Mouse (Mus musculus) kidney, adult 8-10 months (tissue): ENCODE measurements around the gene Cpsf4l.

Experiments used
- DNase-seq, 2 experiments: peaks; one replicate each; pipeline ENCODE4 v3.0.0; 2022

Gene Cpsf4l

GRCm38 (mm10) chr11:113709731-113710256 lies at the start of gene Cpsf4l:
TSS of gene Cpsf4l (minus strand) at chr11:113710017.
- no peak for DNase-seq

DNA sequence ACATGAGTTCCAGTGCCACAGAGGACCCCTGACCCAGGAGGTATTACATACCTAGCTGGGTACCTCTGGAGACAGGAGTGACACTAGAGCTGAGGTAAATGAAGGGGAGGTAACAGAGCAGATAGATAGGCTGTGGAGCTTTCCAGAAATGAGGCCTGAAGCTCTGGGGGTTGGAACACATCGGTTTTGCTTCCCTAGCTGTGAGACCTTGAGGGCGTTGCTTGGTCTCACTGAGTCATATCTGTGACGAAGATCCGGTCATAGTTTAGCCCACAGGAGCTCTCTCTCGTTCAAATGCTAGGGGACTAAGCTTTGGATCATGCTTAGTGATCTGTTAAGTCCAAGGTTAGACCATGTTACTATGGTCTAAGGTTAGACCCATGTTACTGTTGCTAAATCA lies 49.0 kb upstream of the Cpsf4l start:
- DNase-seq: no peak

DNA sequence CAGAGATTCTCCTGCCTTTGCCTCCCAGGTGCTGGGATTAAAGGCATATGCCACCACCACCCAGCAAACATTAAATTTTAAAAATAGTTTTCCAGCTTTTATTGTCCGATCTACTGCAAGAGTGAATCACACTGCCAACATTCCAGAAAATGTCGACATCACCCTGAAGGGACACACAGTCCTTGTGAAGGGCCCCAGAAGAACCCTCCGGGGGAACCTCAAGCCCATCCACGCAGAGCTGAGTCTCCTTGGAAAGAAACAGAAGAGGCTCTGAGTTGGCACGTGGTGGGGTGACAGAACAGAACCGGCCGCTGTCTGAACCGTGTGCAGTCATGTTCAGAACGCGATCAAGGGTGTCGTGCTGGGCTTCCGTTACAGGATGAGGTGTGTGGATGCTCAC lies 46.8 kb upstream of the Cpsf4l start:
- DNase-seq: no peak

GRCm38 (mm10) chr11:113755878-113756277 lies 46.1 kb upstream of the Cpsf4l start:
- no peak for DNase-seq

DNA sequence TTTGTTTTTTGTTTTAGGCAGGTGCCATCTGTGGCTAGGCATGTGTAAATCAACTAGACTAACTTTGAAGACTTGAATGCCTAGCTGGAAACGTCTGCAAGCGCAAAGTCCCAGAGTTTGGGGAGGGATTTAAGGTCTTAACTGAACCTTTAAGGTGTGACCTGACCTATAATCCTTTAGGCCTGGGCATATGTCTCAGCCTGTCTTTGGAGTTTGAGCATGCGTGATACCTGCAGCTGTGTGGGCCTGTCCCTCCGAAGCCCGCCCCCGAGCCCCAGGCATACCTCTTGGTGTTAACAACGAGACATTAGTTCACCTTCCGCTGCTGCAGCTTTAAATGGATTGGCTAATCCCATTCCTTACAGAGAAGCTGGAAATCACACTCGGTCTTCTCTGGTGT lies 45.0 kb upstream of the Cpsf4l start:
- no peak for DNase-seq

GRCm38 (mm10) chr11:113752685-113753430 lies 43.0 kb upstream of the Cpsf4l start:
- no peak for DNase-seq

DNA sequence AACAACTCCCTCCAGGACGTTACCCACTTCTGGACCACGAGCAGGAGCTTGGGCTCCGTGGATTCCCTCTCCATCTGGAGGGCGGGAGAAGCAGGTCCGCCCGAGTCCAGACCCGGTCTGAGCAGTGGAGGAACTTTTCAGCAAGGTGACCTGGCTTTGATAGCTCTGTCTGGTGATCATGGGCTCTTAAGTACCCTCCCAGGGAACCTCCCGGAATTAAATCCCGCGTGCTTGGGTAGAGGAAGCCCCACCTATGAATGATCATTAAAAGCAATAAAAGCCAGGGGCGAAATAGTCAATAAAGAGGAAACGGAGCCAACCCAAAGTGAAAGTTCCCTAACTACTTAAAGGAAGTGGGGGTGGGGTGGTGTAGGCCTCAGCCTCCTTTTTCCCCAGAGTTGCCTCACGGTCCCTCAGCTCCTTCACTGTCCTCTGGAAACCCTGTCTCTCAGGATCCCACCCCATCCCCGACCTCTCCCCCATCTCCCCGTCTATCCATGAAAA lies 42.4 kb upstream of the Cpsf4l start:
- DNase-seq: no peak

- peak; percentile 70 to 75 for DNase-seq
Observed at GRCm38 (mm10) chr11:113751484-113752084, 41.8 kb upstream of the Cpsf4l start, which contains the start of gene Cdc42ep4. TSS of gene Cdc42ep4 (minus strand) at chr11:113751881.

DNA sequence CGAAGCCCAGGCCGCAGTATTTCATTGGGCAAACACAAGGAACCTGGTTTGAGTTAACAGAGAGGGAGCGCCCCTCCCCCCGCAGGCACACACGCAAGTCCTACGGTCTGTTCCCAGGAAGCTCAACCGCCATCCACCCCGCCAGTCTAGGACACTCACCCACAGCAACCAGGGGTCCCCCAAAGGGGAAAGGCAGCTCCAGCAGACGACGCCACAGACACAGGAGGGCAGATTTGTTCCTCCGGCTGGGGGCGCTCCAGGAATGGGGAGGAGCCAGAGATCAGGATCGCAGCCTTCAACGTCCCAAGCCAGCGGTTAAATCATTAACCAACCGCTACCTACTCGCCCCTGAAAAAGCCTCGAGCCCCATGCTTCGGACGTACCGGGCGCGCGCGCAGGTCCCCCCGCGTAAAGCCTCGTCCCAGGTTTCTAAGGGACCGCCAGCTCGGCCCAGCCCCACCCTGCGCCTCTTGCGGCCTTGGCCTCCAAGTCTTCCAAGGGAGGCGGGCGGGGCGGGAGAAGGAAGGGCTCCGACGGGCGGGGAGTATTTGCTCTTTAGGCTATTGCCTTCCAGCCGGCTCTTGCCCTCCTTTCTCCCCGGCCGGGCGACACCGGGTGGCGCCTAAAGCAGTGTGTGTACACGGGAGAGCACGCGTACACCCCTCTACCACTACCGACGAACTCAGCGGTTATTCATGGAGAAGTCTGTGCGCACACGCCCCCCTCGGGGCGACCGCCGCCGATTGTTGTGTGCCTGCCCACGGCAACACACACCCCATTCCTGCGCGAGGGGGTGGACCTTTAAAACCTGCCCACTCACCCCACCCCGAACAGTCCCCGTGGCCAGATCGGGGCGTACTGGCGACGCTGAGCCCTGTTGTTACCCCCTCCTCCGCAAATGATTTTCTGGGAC lies 41.0 kb upstream of the Cpsf4l start:
- DNase-seq: peak; percentile 77 to 80

- DNase-seq: peak in 1 of 2 experiments; percentile 34
Observed at GRCm38 (mm10) chr11:113749749-113750351, 40.0 kb upstream of the Cpsf4l start.

DNA sequence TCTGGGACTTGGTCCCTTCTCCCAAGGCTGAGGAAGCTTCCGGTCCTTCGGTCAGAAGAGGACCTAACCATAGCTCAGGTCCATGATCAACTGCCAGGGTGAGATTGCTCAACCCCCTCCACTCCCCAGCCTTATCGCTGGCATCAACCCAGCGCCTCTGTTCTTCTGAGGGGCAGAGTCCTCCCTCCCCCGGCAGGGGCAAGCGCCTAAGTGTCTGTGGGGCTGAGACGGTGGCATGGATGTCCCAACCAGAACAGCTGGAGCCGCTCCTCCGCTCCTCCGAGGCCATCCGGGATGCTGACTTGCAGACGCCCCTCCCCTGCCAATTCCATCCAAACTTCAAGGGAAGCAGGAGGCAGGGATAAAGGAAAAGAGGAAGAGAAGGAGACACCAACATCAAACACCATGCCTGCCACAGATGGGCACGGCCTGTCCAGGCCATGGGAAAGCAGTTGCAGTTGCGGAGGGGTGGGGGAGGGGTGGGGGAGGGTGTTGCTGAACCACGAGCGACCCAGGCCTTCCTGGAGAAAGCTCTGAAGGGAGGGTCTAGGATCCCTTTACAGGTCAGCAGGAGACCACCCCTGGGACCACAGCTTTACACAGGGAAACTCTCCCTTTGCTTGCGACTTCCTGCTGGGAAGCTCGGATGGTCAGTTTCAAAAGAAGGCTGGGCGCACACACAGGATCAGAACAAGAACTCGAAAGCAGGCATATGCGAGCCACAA lies 39.1 kb upstream of the Cpsf4l start:
- DNase-seq: no peak

- no peak for DNase-seq
Observed at GRCm38 (mm10) chr11:113747725-113748380, 38.0 kb upstream of the Cpsf4l start.

- peak; percentile 55 to 66 for DNase-seq
Observed at GRCm38 (mm10) chr11:113747056-113747455, 37.2 kb upstream of the Cpsf4l start.

DNA sequence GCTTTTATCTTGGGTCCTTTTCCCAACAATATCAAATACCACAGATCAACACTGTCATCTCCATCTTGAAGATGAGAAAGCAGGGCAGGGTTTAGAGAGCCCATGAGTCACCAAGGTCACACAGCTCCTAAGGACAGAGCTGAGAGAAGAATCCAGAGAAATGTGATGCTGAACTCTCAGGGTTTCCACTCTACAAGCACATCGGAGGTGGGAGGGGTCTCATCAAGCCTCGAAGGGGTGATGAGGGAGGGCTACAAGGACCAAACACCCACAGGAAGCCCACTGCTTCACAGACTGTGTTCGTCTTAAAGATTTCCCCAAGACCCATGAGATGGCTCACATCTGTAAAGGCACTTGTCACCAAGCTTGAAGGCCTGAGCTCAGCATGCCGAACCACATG lies 36.1 kb upstream of the Cpsf4l start:
- no peak for DNase-seq

GRCm38 (mm10) chr11:113742998-113743397 lies 33.2 kb upstream of the Cpsf4l start:
- DNase-seq: no peak

GRCm38 (mm10) chr11:113740100-113740499 lies 30.3 kb upstream of the Cpsf4l start:
- DNase-seq: no peak

DNA sequence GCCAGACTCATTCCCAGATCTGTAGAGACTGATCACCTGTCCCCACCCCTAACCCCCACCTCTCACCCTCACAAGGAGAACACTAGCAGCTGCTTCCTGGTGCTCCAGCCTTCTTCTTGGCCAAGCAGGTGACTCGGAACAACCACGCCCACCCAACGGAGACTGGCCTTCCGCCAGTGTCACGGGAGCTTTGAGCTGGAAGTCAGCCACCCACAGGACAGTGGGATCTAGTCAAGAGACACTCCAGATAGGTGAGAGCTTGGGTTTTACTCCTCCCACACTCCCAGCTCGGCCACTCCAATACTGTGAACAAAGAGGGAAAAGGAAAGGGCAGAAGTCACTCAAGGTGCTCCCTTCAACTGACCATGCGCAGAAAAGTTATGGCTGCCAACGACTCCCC lies 29.4 kb upstream of the Cpsf4l start:
- DNase-seq: peak; percentile 89 to 92

DNA sequence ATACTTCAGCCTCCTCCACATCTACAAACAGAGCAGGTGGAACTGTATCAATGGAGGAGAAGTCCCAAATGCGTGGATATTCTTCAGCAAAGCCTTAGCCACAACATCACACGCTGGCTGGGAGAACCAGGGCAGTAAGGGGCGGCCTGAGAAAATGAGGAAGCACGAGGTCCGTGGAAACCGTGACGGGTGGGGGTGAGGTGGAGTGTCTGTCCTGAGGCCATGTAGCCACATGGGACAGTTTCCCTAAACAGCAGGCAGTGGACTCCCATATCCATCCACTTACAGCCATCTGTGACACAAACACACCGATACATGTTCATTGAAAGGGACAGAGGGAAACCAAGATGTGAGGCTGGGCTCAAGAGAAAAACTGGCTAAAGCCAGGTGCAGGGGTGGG lies 28.1 kb upstream of the Cpsf4l start:
- DNase-seq: no peak

GRCm38 (mm10) chr11:113737553-113737854 lies 27.7 kb upstream of the Cpsf4l start:
- no peak for DNase-seq

- DNase-seq: no peak
Observed at GRCm38 (mm10) chr11:113736848-113737552, 27.2 kb upstream of the Cpsf4l start.

GRCm38 (mm10) chr11:113735151-113735550 lies 25.3 kb upstream of the Cpsf4l start:
- DNase-seq: no peak
